Mouse (Mus musculus): ENCODE data around the gene Ect2l.

- TF ChIP-seq CTCF (conservative IDR thresholded peaks at IDR 0.05; ENCODE audit: insufficient read depth, insufficient read length, low read depth, low read length): peak; percentile 53
- no peak for TF ChIP-seq POLR2A (IDR thresholded peaks at IDR 0.05; ENCODE audit: low read depth, low read length)
Observed at GRCm38 (mm10) chr10:18197206-18197979, 13.3 kb downstream of the Ect2l start.

All from kidney, adult 2 months (tissue).